Mouse (Mus musculus) heart, postnatal 14 days (tissue): ENCODE results near the gene Dnah2. TPM values are rescaled to one million over a fixed set of nuclear protein-coding genes. Genes with fewer than 3 reads are reported as not detected.

Experiments
- DNase-seq, 2 experiments: peaks; one replicate each; pipeline ENCODE4 v3.0.0; 2021 to 2022
- intact Hi-C: fragments of 180-260 bp; cut with DNase I; formaldehyde crosslinking; loops from one replicate; pipeline ENCODE4 v1.15.1; 2025
- long read RNA-seq, 2 experiments: library from polyadenylated mRNA; stranded (forward); transcript quantifications; one replicate each; pipeline ENCODE4 v2.0.0; 2021
- total RNA-seq, 2 experiments: library from RNA; stranded (reverse); gene quantifications; 2 replicates each; pipeline ENCODE4 v1.2.3; 2021

Dnah2 gene
- under 1 TPM; 0.07 to 0.38 TPM for total RNA-seq
- long read RNA-seq, experiment 1 = 0 reads
- long read RNA-seq, experiment 2 = 0 reads

GRCm38 (mm10) chr11:69549060-69549656 is at the start of gene Dnah2:
Gene Dnah2, minus strand, starts transcription at chr11:69549110.
- intact Hi-C loops = no loop called here
- no peak for DNase-seq

GRCm38 (mm10) chr11:69594853-69595252 is 45.9 kb upstream of the Dnah2 start:
- DNase-seq = no peak
- intact Hi-C loops = no loop called here

GRCm38 (mm10) chr11:69592799-69593198 is 43.9 kb upstream of the Dnah2 start:
- intact Hi-C loops = no loop called here
- no peak for DNase-seq

- DNase-seq = peak in 1 of 2 experiments; percentile 8
- intact Hi-C loops = no loop called here
Observed at GRCm38 (mm10) chr11:69591899-69592637, 43.2 kb upstream of the Dnah2 start.

GRCm38 (mm10) chr11:69591424-69591823 is 42.5 kb upstream of the Dnah2 start:
- intact Hi-C loops = no loop called here
- no peak for DNase-seq

- intact Hi-C loops = no loop called here
- DNase-seq = no peak
Observed at GRCm38 (mm10) chr11:69590622-69591021, 41.7 kb upstream of the Dnah2 start.

- no peak for DNase-seq
- intact Hi-C loops = no loop called here
Observed at GRCm38 (mm10) chr11:69589207-69589834, 40.4 kb upstream of the Dnah2 start.

- DNase-seq = no peak
- intact Hi-C loops = loop anchor here (2.0 kb wide), 1 partner anchor 15 kb away; no protein-coding TSS in a partner anchor
Observed at GRCm38 (mm10) chr11:69585718-69586325, 36.9 kb upstream of the Dnah2 start.

- no peak for DNase-seq
- intact Hi-C loops = no loop called here
Observed at GRCm38 (mm10) chr11:69584937-69585336, 36.0 kb upstream of the Dnah2 start.

- DNase-seq = no peak
- intact Hi-C loops = no loop called here
Observed at GRCm38 (mm10) chr11:69584008-69584407, 35.1 kb upstream of the Dnah2 start.

- no peak for DNase-seq
- intact Hi-C loops = no loop called here
Observed at GRCm38 (mm10) chr11:69582230-69582805, 33.4 kb upstream of the Dnah2 start.

- no peak for DNase-seq
- intact Hi-C loops = loop anchor here (2.0 kb wide), 1 partner anchor 23 kb away; the partner anchor contains the start of gene Atp1b2
Observed at GRCm38 (mm10) chr11:69581814-69582213, 32.9 kb upstream of the Dnah2 start.

GRCm38 (mm10) chr11:69581147-69581688 is 32.3 kb upstream of the Dnah2 start:
- intact Hi-C loops = loop anchor here (2.0 kb wide), 1 partner anchor 24 kb away; the partner anchor contains the start of gene Atp1b2

GRCm38 (mm10) chr11:69580572-69581146 is 31.7 kb upstream of the Dnah2 start:
- intact Hi-C loops = loop anchor here (2.0 kb wide), 1 partner anchor 24 kb away; the partner anchor contains the start of gene Atp1b2
- no peak for DNase-seq

More at GRCm38 (mm10) chr11:69581147-69581688, 32.3 kb upstream of the Dnah2 start:
- peak; percentile 91 for DNase-seq

GRCm38 (mm10) chr11:69580091-69580514 is 31.2 kb upstream of the Dnah2 start, which contains the start of the genes Wrap53 and Trp53:
Gene Wrap53, minus strand, starts transcription at chr11:69580255.
Gene Trp53, plus strand, starts transcription at chr11:69580359.
- intact Hi-C loops = loop anchor here (2.0 kb wide), 1 partner anchor 25 kb away; the partner anchor contains the start of gene Atp1b2

GRCm38 (mm10) chr11:69579128-69580017 is 30.5 kb upstream of the Dnah2 start:
- intact Hi-C loops = loop anchor here (1.0 to 2.0 kb wide), 2 partner anchors 25 to 34 kb away; partner anchors contain the start of gene Atp1b2
- peak; percentile 96 for DNase-seq

More at GRCm38 (mm10) chr11:69580091-69580514, 31.2 kb upstream of the Dnah2 start, which contains the start of the genes Wrap53 and Trp53:
- DNase-seq = peak; percentile 84 to 90

GRCm38 (mm10) chr11:69578301-69578700 is 29.4 kb upstream of the Dnah2 start:
- no peak for DNase-seq
- intact Hi-C loops = no loop called here

GRCm38 (mm10) chr11:69576307-69576706 is 27.4 kb upstream of the Dnah2 start:
- intact Hi-C loops = no loop called here
- no peak for DNase-seq
